In the genomic region with DNA sequence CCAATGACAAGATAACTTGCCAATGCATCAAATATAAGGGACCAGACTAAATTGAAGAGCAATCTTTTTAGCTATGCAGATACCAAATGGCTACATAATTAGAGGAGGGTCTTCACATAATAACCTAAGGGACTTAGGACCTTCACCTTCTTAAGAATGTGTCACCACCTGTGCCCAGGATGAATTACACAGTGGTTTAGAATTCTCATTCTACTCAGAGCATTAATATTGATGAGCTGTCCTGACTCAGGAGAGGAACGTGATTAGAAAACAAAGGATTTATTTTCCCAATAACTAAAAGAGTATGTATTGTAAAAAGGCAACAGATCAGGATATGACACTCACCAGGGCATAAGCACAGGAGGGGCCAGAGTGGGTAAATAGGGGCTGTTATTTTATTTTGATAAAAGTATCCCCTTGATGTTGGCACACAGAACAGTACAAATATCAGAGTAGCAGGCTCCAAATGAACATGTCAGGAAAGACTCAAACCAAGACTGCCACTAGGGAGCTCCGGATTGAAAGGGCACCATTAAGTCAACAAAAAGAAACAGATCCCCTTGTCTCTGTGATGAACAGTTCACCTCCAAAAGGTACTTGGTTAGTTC, we compare ENCODE assay signal across 23 mouse cellular contexts.
DNase-seq lines count a peak whose midpoint lies in the region; ATAC-seq and TF ChIP-seq lines count a peak whose summit lies in the region.
"Had no signal": no experiment of that assay in that cellular context is flagged by ENCODE, and none has a peak within 500 bp of the region (broad histone marks: within the 10 kb centered on the region; RNA-seq: fewer than 3 reads in every experiment).

No protein-coding gene starts in this region.

- no peak overlapping the region for H3K9ac ChIP-seq in forebrain, embryonic 12.5 days
- no peak overlapping the region for H3K9ac ChIP-seq in midbrain, embryonic 11.5 days (ENCODE audit: low read length)
- no peak overlapping the region for H3K9ac ChIP-seq in midbrain, postnatal 0 days (replicated peaks; ENCODE audit: low read length, poor library complexity, severe bottlenecking)
- H3K9ac ChIP-seq in neural tube, embryonic 12.5 days, result no peak overlapping the region
- no peak overlapping the region for H3K9ac ChIP-seq in neural tube, embryonic 15.5 days (replicated peaks)
- no peak overlapping the region for H3K9ac ChIP-seq in intestine, postnatal 0 days (ENCODE audit: low read depth, low read length)
- H3K9ac ChIP-seq: embryonic facial prominence, embryonic 12.5 days; forebrain, embryonic 13.5 days; forebrain, postnatal 0 days; heart, embryonic 15.5 days had no signal

- H3K9me3 ChIP-seq in forebrain, embryonic 12.5 days, result no peaks in the 10 kb centered on the region
- no peaks in the 10 kb centered on the region for H3K9me3 ChIP-seq in forebrain, embryonic 10.5 days
- H3K9me3 ChIP-seq in midbrain, embryonic 11.5 days (ENCODE audit: control insufficient read depth, low read length), result no peaks in the 10 kb centered on the region
- H3K9me3 ChIP-seq in midbrain, postnatal 0 days (ENCODE audit: low read length), result no peaks in the 10 kb centered on the region
- no peaks in the 10 kb centered on the region for H3K9me3 ChIP-seq in neural tube, embryonic 12.5 days
- H3K9me3 ChIP-seq in neural tube, embryonic 15.5 days (replicated peaks), result no peaks in the 10 kb centered on the region
- no peaks in the 10 kb centered on the region for H3K9me3 ChIP-seq in intestine, postnatal 0 days (ENCODE audit: control insufficient read depth)
- H3K9me3 ChIP-seq: embryonic facial prominence, embryonic 12.5 days; forebrain, embryonic 13.5 days; G1E; heart, embryonic 15.5 days had no signal

- no peak overlapping the region for H3K4me3 ChIP-seq in forebrain, embryonic 12.5 days (replicated peaks)
- no peak overlapping the region for H3K4me3 ChIP-seq in forebrain, embryonic 10.5 days
- H3K4me3 ChIP-seq in midbrain, embryonic 11.5 days (ENCODE audit: low read depth, low read length), result no peak overlapping the region
- H3K4me3 ChIP-seq in midbrain, postnatal 0 days (ENCODE audit: low read depth, low read length), result no peak overlapping the region
- no peak overlapping the region for H3K4me3 ChIP-seq in neural tube, embryonic 12.5 days
- H3K4me3 ChIP-seq in neural tube, embryonic 15.5 days (replicated peaks), result no peak overlapping the region
- no peak overlapping the region for H3K4me3 ChIP-seq in intestine, postnatal 0 days (ENCODE audit: low read depth, low read length)
- H3K4me3 ChIP-seq: embryonic facial prominence, embryonic 12.5 days; forebrain, embryonic 13.5 days; heart, adult 2 months; heart, embryonic 15.5 days had no signal

- peaks cover 5% of the 10 kb centered on the region; the same call in 1 of the 2 replicates for H3K4me1 ChIP-seq in forebrain, embryonic 12.5 days
- no peaks in the 10 kb centered on the region for H3K4me1 ChIP-seq in forebrain, embryonic 10.5 days
- no peaks in the 10 kb centered on the region for H3K4me1 ChIP-seq in midbrain, embryonic 11.5 days (ENCODE audit: control insufficient read depth, insufficient read depth, low read length)
- H3K4me1 ChIP-seq in midbrain, postnatal 0 days (ENCODE audit: insufficient read depth, low read length), result no peaks in the 10 kb centered on the region
- no peaks in the 10 kb centered on the region for H3K4me1 ChIP-seq in neural tube, embryonic 12.5 days
- peaks cover 9% of the 10 kb centered on the region for H3K4me1 ChIP-seq in neural tube, embryonic 15.5 days
- no peaks in the 10 kb centered on the region for H3K4me1 ChIP-seq in intestine, postnatal 0 days (replicated peaks; ENCODE audit: control insufficient read depth, insufficient read depth, low read length)
- H3K4me1 ChIP-seq: embryonic facial prominence, embryonic 12.5 days; forebrain, embryonic 13.5 days; heart, embryonic 15.5 days had no signal

- H3K4me2 ChIP-seq in forebrain, embryonic 12.5 days, result no peak overlapping the region
- no peak overlapping the region for H3K4me2 ChIP-seq in midbrain, embryonic 11.5 days
- no peak overlapping the region for H3K4me2 ChIP-seq in midbrain, postnatal 0 days (ENCODE audit: low read depth, low read length, poor library complexity, severe bottlenecking)
- H3K4me2 ChIP-seq in neural tube, embryonic 12.5 days (replicated peaks), result no peak overlapping the region
- no peak overlapping the region for H3K4me2 ChIP-seq in neural tube, embryonic 15.5 days
- no peak overlapping the region for H3K4me2 ChIP-seq in intestine, postnatal 0 days (replicated peaks; ENCODE audit: low read depth)
- H3K4me2 ChIP-seq: embryonic facial prominence, embryonic 12.5 days; forebrain, embryonic 13.5 days; heart, embryonic 11.5 days; heart, embryonic 15.5 days had no signal

- H3K27ac ChIP-seq in forebrain, embryonic 12.5 days, result no peak overlapping the region
- H3K27ac ChIP-seq in forebrain, embryonic 10.5 days, result no peak overlapping the region
- no peak overlapping the region for H3K27ac ChIP-seq in midbrain, embryonic 11.5 days (ENCODE audit: low read depth, low read length)
- no peak overlapping the region for H3K27ac ChIP-seq in midbrain, postnatal 0 days (ENCODE audit: low read depth, low read length)
- H3K27ac ChIP-seq in neural tube, embryonic 12.5 days, result no peak overlapping the region
- H3K27ac ChIP-seq in neural tube, embryonic 15.5 days (replicated peaks), result no peak overlapping the region
- H3K27ac ChIP-seq in intestine, postnatal 0 days (ENCODE audit: low read depth, low read length), result no peak overlapping the region
- H3K27ac ChIP-seq: embryonic facial prominence, embryonic 12.5 days; forebrain, embryonic 13.5 days; heart, adult 2 months; heart, embryonic 15.5 days had no signal

- ATAC-seq in forebrain, embryonic 12.5 days (ENCODE audit: low FRiP score), result peak; percentile 61; the same call in 1 of the 2 replicates
- ATAC-seq in midbrain, embryonic 11.5 days (ENCODE audit: low FRiP score), result peak; percentile 77; the same call in 1 of the 2 replicates
- ATAC-seq in midbrain, postnatal 0 days (ENCODE audit: low FRiP score), result no peak
- peak; percentile 56; the same call in 1 of the 2 replicates for ATAC-seq in neural tube, embryonic 12.5 days (ENCODE audit: low FRiP score, low read depth)
- no peak for ATAC-seq in neural tube, embryonic 15.5 days (ENCODE audit: low FRiP score)
- no peak for ATAC-seq in intestine, postnatal 0 days
- ATAC-seq: CD4-positive, CD25-positive, alpha-beta regulatory T cell, adult 4 months; forebrain, embryonic 13.5 days; forebrain, postnatal 0 days had no signal

- H3K27me3 ChIP-seq in forebrain, embryonic 12.5 days, result no peaks in the 10 kb centered on the region
- H3K27me3 ChIP-seq in forebrain, embryonic 10.5 days (ENCODE audit: poor library complexity, severe bottlenecking), result no peaks in the 10 kb centered on the region
- no peaks in the 10 kb centered on the region for H3K27me3 ChIP-seq in midbrain, embryonic 11.5 days (ENCODE audit: control insufficient read depth, insufficient read depth, low read length)
- no peaks in the 10 kb centered on the region for H3K27me3 ChIP-seq in midbrain, postnatal 0 days (ENCODE audit: insufficient read depth, low read length)
- H3K27me3 ChIP-seq in neural tube, embryonic 12.5 days (replicated peaks), result no peaks in the 10 kb centered on the region
- no peaks in the 10 kb centered on the region for H3K27me3 ChIP-seq in neural tube, embryonic 15.5 days (replicated peaks)
- H3K27me3 ChIP-seq in intestine, postnatal 0 days (replicated peaks; ENCODE audit: control insufficient read depth, insufficient read depth, low read length), result no peaks in the 10 kb centered on the region
- H3K27me3 ChIP-seq: embryonic facial prominence, embryonic 12.5 days; forebrain, embryonic 13.5 days; heart, embryonic 15.5 days had no signal

- TF ChIP-seq CTCF in midbrain, postnatal 0 days (IDR thresholded peaks at IDR 0.05), result no peak
- TF ChIP-seq CTCF in intestine, postnatal 0 days (IDR thresholded peaks at IDR 0.05; ENCODE audit: low read depth), result no peak

- WGBS in forebrain, embryonic 12.5 days, result 57% methylated on average over 2 of the region's 2 CpGs
- WGBS in forebrain, embryonic 10.5 days, result 81% methylated on average over 2 of the region's 2 CpGs
- WGBS in midbrain, embryonic 11.5 days, result 50% methylated on average over 2 of the region's 2 CpGs
- 28% methylated on average over 2 of the region's 2 CpGs for WGBS in midbrain, postnatal 0 days
- WGBS in neural tube, embryonic 12.5 days, result 37% methylated on average over 2 of the region's 2 CpGs
- WGBS in neural tube, embryonic 15.5 days, result 17% methylated on average over 2 of the region's 2 CpGs
- 51% methylated on average over 2 of the region's 2 CpGs for WGBS in intestine, postnatal 0 days

- no peak for DNase-seq in forebrain, embryonic 10.5 days (ENCODE audit: extremely low spot score, low spot score)
- DNase-seq in midbrain, embryonic 11.5 days (ENCODE audit: low spot score, missing footprints), result no peak
- no peak for DNase-seq in midbrain, postnatal 0 days (ENCODE audit: low spot score)
- DNase-seq in adrenal gland, adult (ENCODE audit: inconsistent age in 2 of 2, low spot score in 1 of 2), result no peak
- DNase-seq: adrenal gland, postnatal 10 days; B cell, adult 2 months; cerebellum, adult 11-12 months; cerebellum, adult 9-10 months; cerebellum, postnatal 25 days; forebrain, postnatal 0 days; gastrocnemius, postnatal 14 days; heart, adult 2 months; heart, postnatal 14 days had no signal

- no peaks in the 10 kb centered on the region for H3K36me3 ChIP-seq in forebrain, embryonic 12.5 days (replicated peaks)
- H3K36me3 ChIP-seq in forebrain, embryonic 10.5 days (replicated peaks), result no peaks in the 10 kb centered on the region
- no peaks in the 10 kb centered on the region for H3K36me3 ChIP-seq in midbrain, embryonic 11.5 days (ENCODE audit: control insufficient read depth, insufficient read depth, low read length)
- no peaks in the 10 kb centered on the region for H3K36me3 ChIP-seq in midbrain, postnatal 0 days (ENCODE audit: insufficient read depth, low read length)
- no peaks in the 10 kb centered on the region for H3K36me3 ChIP-seq in neural tube, embryonic 12.5 days
- H3K36me3 ChIP-seq in neural tube, embryonic 15.5 days, result no peaks in the 10 kb centered on the region
- no peaks in the 10 kb centered on the region for H3K36me3 ChIP-seq in intestine, postnatal 0 days (ENCODE audit: control insufficient read depth, insufficient read depth)
- H3K36me3 ChIP-seq: embryonic facial prominence, embryonic 12.5 days; heart, embryonic 15.5 days had no signal

Comparison
In these comparisons a context has a peak if more than half of its experiments do, and no peak if none do; other contexts are left out.
1. ATAC-seq: peak in forebrain, embryonic 12.5 days (single experiment), midbrain, embryonic 11.5 days (single experiment) and neural tube, embryonic 12.5 days (single experiment); none in midbrain, postnatal 0 days (single experiment), neural tube, embryonic 15.5 days (single experiment) and intestine, postnatal 0 days (single experiment).